Mouse (Mus musculus): ENCODE results near the gene G6pc3.

GRCm38 (mm10) chr11:102190848-102191247 lies 1.4 kb downstream of the G6pc3 start:
- TF ChIP-seq CTCF (IDR thresholded peaks at IDR 0.05; ENCODE audit: insufficient read depth, low read depth, low read length) (no peak), POLR2A (IDR thresholded peaks at IDR 0.05; ENCODE audit: insufficient read depth, low read depth, low read length) (no peak)
